Mouse (Mus musculus): Measurements from ENCODE around the gene Tkfc.

DNA sequence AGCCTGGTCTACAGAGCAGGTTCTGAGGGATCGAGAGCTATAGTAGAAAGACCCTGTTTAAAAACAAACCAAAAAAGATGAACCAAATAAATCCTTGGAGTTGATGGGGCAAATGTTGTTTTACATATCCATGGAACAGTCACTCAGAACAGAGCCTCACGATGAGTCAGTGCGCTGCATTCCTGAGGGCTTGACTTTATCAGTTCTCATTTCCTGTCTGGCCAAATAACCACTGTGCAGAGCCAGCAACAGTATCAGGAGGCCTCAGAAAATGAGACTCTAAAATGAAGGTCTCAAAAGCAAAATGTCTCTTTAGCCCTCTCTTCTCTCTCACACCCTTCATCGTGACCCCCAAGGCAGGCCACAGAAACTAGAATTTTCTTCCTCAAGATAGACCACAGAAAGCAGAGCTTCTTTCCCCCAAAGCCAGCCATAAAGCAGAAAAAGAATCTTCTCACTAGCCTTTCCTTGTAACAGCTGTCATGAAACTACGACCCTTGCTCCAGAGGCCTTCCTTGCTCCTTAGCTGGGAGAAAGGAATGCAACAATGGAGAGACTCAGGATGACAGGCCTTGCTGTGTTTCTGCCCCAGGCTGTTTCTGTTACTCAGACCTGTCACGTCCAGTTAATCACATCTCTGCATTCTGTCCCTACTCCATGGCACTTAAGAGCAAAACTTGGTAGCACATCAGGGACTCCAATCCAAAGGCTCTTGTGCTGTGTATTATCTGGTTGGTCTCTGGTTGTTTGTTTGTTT lies 43.7 kb downstream of the Tkfc start:
- TF ChIP-seq CTCF (IDR thresholded peaks at IDR 0.05; ENCODE audit: borderline replicate concordance, insufficient read depth, low read depth, low read length) (no peak), POLR2A (IDR thresholded peaks at IDR 0.05; ENCODE audit: borderline replicate concordance, insufficient read depth, low read length) (no peak)
